Mouse (Mus musculus) kidney, adult 2 months (tissue): ENCODE data around the gene Hmga1. TPM values are rescaled to one million over a fixed set of nuclear protein-coding genes. Genes with fewer than 3 reads are reported as not detected.
A peak's percentile ranks its signal among the peaks of the same experiment; 100 is the strongest.

ENCODE experiments used
- DNase-seq: peaks from one replicate; pipeline ENCODE4 v3.0.0; 2021
- H3K27ac ChIP-seq: fragments of 200-500 bp; 2 replicates; pipeline ENCODE4 v1.5.1; 2012; ENCODE audit warnings: low read depth, low read length, control low read depth, inconsistent platforms; ENCODE audit not compliant: insufficient read depth
- H3K27me3 ChIP-seq: fragments of 200-500 bp; replicated peaks from 2 replicates; pipeline ENCODE4 v1.6.1; 2012; ENCODE audit warnings: mild to moderate bottlenecking, moderate library complexity, low read length, inconsistent platforms; ENCODE audit not compliant: control insufficient read depth, insufficient read depth
- H3K36me3 ChIP-seq: fragments of 200-500 bp; 2 replicates; pipeline ENCODE4 v1.6.1; 2012; ENCODE audit warnings: mild to moderate bottlenecking, moderate library complexity, low read length, inconsistent platforms; ENCODE audit not compliant: control insufficient read depth, insufficient read depth
- H3K4me1 ChIP-seq: fragments of 200-500 bp; 2 replicates; pipeline ENCODE4 v1.6.1; 2011; ENCODE audit warnings: low read length; ENCODE audit not compliant: control insufficient read depth, insufficient read depth
- H3K4me3 ChIP-seq: fragments of 200-500 bp; 2 replicates; pipeline ENCODE4 v1.5.1; 2011; ENCODE audit warnings: mild to moderate bottlenecking, low read depth, low read length, control low read depth; ENCODE audit not compliant: insufficient read depth
- CTCF ChIP-seq: fragments of 200-500 bp; conservative IDR thresholded peaks from 2 replicates; pipeline ENCODE4 v1.5.1; 2011; ENCODE audit warnings: low read depth, mild to moderate bottlenecking, control low read depth, low read length, moderate library complexity, mixed read lengths; ENCODE audit not compliant: insufficient read depth, insufficient read length
- POLR2A ChIP-seq: fragments of 200-500 bp; IDR thresholded peaks from one replicate; pipeline ENCODE4 v1.6.1; 2011; ENCODE audit warnings: low read depth, low read length, control low read depth
- WGBS: fragments of 180-500 bp; shearing (Covaris S2); methylation state at CpG from one replicate; pipeline ENCODE4 v1.1.7; 2018; 5-methylcytosine and 5-hydroxymethylcytosine counted together
- polyA plus RNA-seq: library from polyadenylated mRNA; depleted of rRNA; stranded (reverse); fragments of >200 nt; gene quantifications from 2 replicates; pipeline ENCODE4 v1.2.3, GENCODE M21; 2012

The Hmga1 gene
- polyA plus RNA-seq, 1 experiment: 38.9 TPM

GRCm38 (mm10) chr17:27561809-27562526 is 5.7 kb downstream of the Hmga1 start:
- Histone ChIP-seq H3K27ac (no peak overlapping the region), H3K36me3 (no peaks in the 10 kb centered on the region), H3K4me3 (no peak overlapping the region), H3K4me1 (no peaks in the 10 kb centered on the region; the same call in 1 of the 2 replicates), H3K27me3 (no peaks in the 10 kb centered on the region)
- TF ChIP-seq CTCF (no peak), POLR2A (no peak)
- WGBS: 74% methylated on average over 11 of the region's 11 CpGs
- DNase-seq: no peak

GRCm38 (mm10) chr17:27563771-27564244 is 7.5 kb downstream of the Hmga1 start:
- no peak for TF ChIP-seq CTCF
- TF ChIP-seq POLR2A: no peak
- Histone ChIP-seq H3K36me3 (no peaks in the 10 kb centered on the region), H3K4me3 (no peak overlapping the region), H3K4me1 (no peaks in the 10 kb centered on the region; the same call in 1 of the 2 replicates), H3K27me3 (no peaks in the 10 kb centered on the region), H3K27ac (no peak overlapping the region)
- DNase-seq: no peak
- 70% methylated on average over 7 of the region's 7 CpGs for WGBS

GRCm38 (mm10) chr17:27564391-27565162 is 8.3 kb downstream of the Hmga1 start:
- no peak for TF ChIP-seq CTCF
- no peak for TF ChIP-seq POLR2A
- Histone ChIP-seq H3K27me3 (no peaks in the 10 kb centered on the region), H3K4me1 (no peaks in the 10 kb centered on the region; the same call in 1 of the 2 replicates), H3K36me3 (no peaks in the 10 kb centered on the region), H3K27ac (no peak overlapping the region), H3K4me3 (peak overlapping the region; percentile 77)
- DNase-seq: no peak
- WGBS: 30% methylated on average over 20 of the region's 20 CpGs

- H3K4me3 ChIP-seq: peak within 1 kb of the TSS; percentile 77
- H3K27ac ChIP-seq: no peak within 1 kb of the TSS
- H3K36me3 ChIP-seq: no peaks in the 10 kb centered on the region
- TF ChIP-seq CTCF (peak; percentile 77), POLR2A (peak; percentile 39)
- H3K27me3 ChIP-seq: no peaks in the 10 kb centered on the region
- H3K4me1 ChIP-seq: no peaks in the 10 kb centered on the region; the same call in 1 of the 2 replicates
- peak; percentile 98 for DNase-seq
- WGBS: under 1% methylated on average over 58 of the region's 58 CpGs
These were observed 9.1 kb downstream of the Hmga1 start, which contains the start of gene AI413582 for GRCm38 (mm10) chr17:27565163-27565941. Gene AI413582 (minus strand): TSS chr17:27565756.

GRCm38 (mm10) chr17:27565942-27566267 is 9.6 kb downstream of the Hmga1 start:
- Histone ChIP-seq H3K27me3 (no peaks in the 10 kb centered on the region), H3K27ac (no peak overlapping the region), H3K4me3 (peak overlapping the region; percentile 62), H3K36me3 (no peaks in the 10 kb centered on the region), H3K4me1 (no peaks in the 10 kb centered on the region; the same call in 1 of the 2 replicates)
- TF ChIP-seq POLR2A (no peak), CTCF (no peak)
- no peak for DNase-seq
- WGBS: 0% methylated on average over 13 of the region's 13 CpGs

- H3K36me3 ChIP-seq: no peaks in the 10 kb centered on the region
- no peaks in the 10 kb centered on the region; the same call in 1 of the 2 replicates for H3K4me1 ChIP-seq
- TF ChIP-seq POLR2A (no peak), CTCF (no peak)
- H3K4me3 ChIP-seq: no peak overlapping the region
- no peak overlapping the region for H3K27ac ChIP-seq
- H3K27me3 ChIP-seq: no peaks in the 10 kb centered on the region
- 78% methylated on average over 5 of the region's 5 CpGs for WGBS
- DNase-seq: no peak
These were observed 11.9 kb downstream of the Hmga1 start for GRCm38 (mm10) chr17:27568228-27568627.
